Mouse (Mus musculus) testis, adult 2 months (tissue): ENCODE measurements around the gene Cryba2. TPM values are rescaled to one million over a fixed set of nuclear protein-coding genes. Genes with fewer than 3 reads are reported as not detected.

Experiments
- H3K27ac ChIP-seq: fragments of 200-500 bp; 2 replicates; pipeline ENCODE4 v1.5.1; 2012; ENCODE audit warnings: low read depth, low read length; ENCODE audit not compliant: control insufficient read depth, insufficient read depth
- H3K27me3 ChIP-seq: fragments of 200-500 bp; 2 replicates; pipeline ENCODE4 v1.6.1; 2012; ENCODE audit warnings: mild to moderate bottlenecking, low read length, moderate library complexity; ENCODE audit not compliant: control insufficient read depth, insufficient read depth
- H3K36me3 ChIP-seq: fragments of 200-500 bp; 2 replicates; pipeline ENCODE4 v1.6.1; 2012; ENCODE audit warnings: mild to moderate bottlenecking, low read length; ENCODE audit not compliant: control insufficient read depth, insufficient read depth
- H3K4me1 ChIP-seq: fragments of 200-500 bp; 2 replicates; pipeline ENCODE4 v1.6.1; 2012; ENCODE audit warnings: low read length; ENCODE audit not compliant: control insufficient read depth, insufficient read depth
- H3K4me3 ChIP-seq: fragments of 200-500 bp; 2 replicates; pipeline ENCODE4 v1.5.1; 2012; ENCODE audit warnings: low read depth, mild to moderate bottlenecking, low read length, moderate library complexity, mixed read lengths; ENCODE audit not compliant: control insufficient read depth
- CTCF ChIP-seq: fragments of 200-500 bp; IDR thresholded peaks from 2 replicates; pipeline ENCODE4 v1.5.1; 2012; ENCODE audit warnings: low read depth, mild to moderate bottlenecking, inconsistent platforms, low read length, moderate library complexity; ENCODE audit not compliant: control insufficient read depth, insufficient read depth, insufficient replicate concordance
- POLR2A ChIP-seq: fragments of 200-500 bp; IDR thresholded peaks from 2 replicates; pipeline ENCODE4 v1.6.1; 2012; ENCODE audit warnings: low read depth, mild to moderate bottlenecking, inconsistent platforms, low read length, moderate library complexity; ENCODE audit not compliant: control insufficient read depth
- polyA plus RNA-seq: library from polyadenylated mRNA; depleted of rRNA; stranded (reverse); fragments of >200 nt; gene quantifications from 2 replicates; pipeline ENCODE4 v1.2.3, GENCODE M21; 2012; rRNA removed

The Cryba2 gene
- polyA plus RNA-seq, 1 experiment, result 2.0 TPM

- Histone ChIP-seq H3K4me3 (peak overlapping the region; percentile 59), H3K36me3 (no peaks in the 10 kb centered on the region), H3K27ac (no peak overlapping the region), H3K27me3 (peaks cover 10% of the 10 kb centered on the region; the same call in 1 of the 2 replicates), H3K4me1 (peaks cover 30% of the 10 kb centered on the region)
- no peak for TF ChIP-seq CTCF
Measured at GRCm38 (mm10) chr1:74855156-74855555, 37.8 kb downstream of the Cryba2 start.

- H3K36me3 ChIP-seq, result no peaks in the 10 kb centered on the region
- H3K27ac ChIP-seq, result no peak within 1 kb of the TSS
Measured at GRCm38 (mm10) chr1:74854306-74855056, 38.5 kb downstream of the Cryba2 start, which contains the start of gene Cdk5r2. Gene Cdk5r2, plus strand, starts transcription at chr1:74854934.

GRCm38 (mm10) chr1:74851001-74851775 is 41.8 kb downstream of the Cryba2 start:
- H3K27me3 ChIP-seq, result peaks cover 10% of the 10 kb centered on the region; the same call in 1 of the 2 replicates
- H3K27ac ChIP-seq, result no peak overlapping the region

More at GRCm38 (mm10) chr1:74854306-74855056, 38.5 kb downstream of the Cryba2 start, which contains the start of gene Cdk5r2:
- Histone ChIP-seq H3K4me1 (peaks cover 30% of the 10 kb centered on the region), H3K4me3 (peak within 1 kb of the TSS; percentile 59), H3K27me3 (peaks cover 10% of the 10 kb centered on the region; the same call in 1 of the 2 replicates)
- TF ChIP-seq POLR2A, result no peak
- TF ChIP-seq CTCF, result no peak

GRCm38 (mm10) chr1:74850251-74850650 is 42.7 kb downstream of the Cryba2 start:
- Histone ChIP-seq H3K4me3 (no peak overlapping the region), H3K27me3 (peaks cover 3% of the 10 kb centered on the region; the same call in 1 of the 2 replicates), H3K36me3 (no peaks in the 10 kb centered on the region), H3K27ac (no peak overlapping the region), H3K4me1 (peaks cover 10% of the 10 kb centered on the region)
- TF ChIP-seq CTCF, result no peak
- no peak for TF ChIP-seq POLR2A

More at GRCm38 (mm10) chr1:74851001-74851775, 41.8 kb downstream of the Cryba2 start:
- Histone ChIP-seq H3K4me3 (no peak overlapping the region), H3K4me1 (peaks cover 19% of the 10 kb centered on the region), H3K36me3 (no peaks in the 10 kb centered on the region)
- no peak for TF ChIP-seq POLR2A
- TF ChIP-seq CTCF, result no peak

GRCm38 (mm10) chr1:74848946-74849345 is 44.0 kb downstream of the Cryba2 start:
- 0 out of 2 replicates have a peak, but pooled peaks cover 2% of the 10 kb centered on the region for H3K4me1 ChIP-seq
- H3K27me3 ChIP-seq, result no peaks in the 10 kb centered on the region

GRCm38 (mm10) chr1:74846341-74846740 is 46.6 kb downstream of the Cryba2 start:
- Histone ChIP-seq H3K36me3 (no peaks in the 10 kb centered on the region), H3K4me3 (no peak overlapping the region), H3K4me1 (0 out of 2 replicates have a peak, but pooled peaks cover 2% of the 10 kb centered on the region), H3K27ac (no peak overlapping the region), H3K27me3 (no peaks in the 10 kb centered on the region)
- TF ChIP-seq CTCF (no peak), POLR2A (no peak)

More at GRCm38 (mm10) chr1:74848946-74849345, 44.0 kb downstream of the Cryba2 start:
- no peaks in the 10 kb centered on the region for H3K36me3 ChIP-seq
- no peak overlapping the region for H3K27ac ChIP-seq
- TF ChIP-seq POLR2A, result no peak
- TF ChIP-seq CTCF, result no peak
- H3K4me3 ChIP-seq, result no peak overlapping the region

GRCm38 (mm10) chr1:74843090-74843489 is 49.9 kb downstream of the Cryba2 start:
- 0 out of 2 replicates have a peak, but pooled peaks cover 2% of the 10 kb centered on the region for H3K4me1 ChIP-seq
- H3K36me3 ChIP-seq, result no peaks in the 10 kb centered on the region
- no peaks in the 10 kb centered on the region for H3K27me3 ChIP-seq
- no peak overlapping the region for H3K4me3 ChIP-seq
- TF ChIP-seq POLR2A (no peak), CTCF (no peak)
- H3K27ac ChIP-seq, result no peak overlapping the region

Other genes starting within 250 kb of the Cryba2 start
- gene Ttll4, start 231.4 kb downstream of the Cryba2 start, polyA plus RNA-seq, result 67.6 and 77.9 TPM in 2 replicates
- 6.3 and 9.0 TPM in 2 replicates for gene Cyp27a1, start 179.6 kb downstream of the Cryba2 start, polyA plus RNA-seq
- 0.44 and 0.53 TPM in 2 replicates for gene Prkag3, start 143.9 kb downstream of the Cryba2 start, polyA plus RNA-seq
- gene Wnt6, start 121.3 kb downstream of the Cryba2 start, polyA plus RNA-seq, result 11.2 and 13.4 TPM in 2 replicates
- 0.16 and 0.23 TPM in 2 replicates for gene Wnt10a, start 101.6 kb downstream of the Cryba2 start, polyA plus RNA-seq
- 0.06 and 0.07 TPM in 2 replicates for gene Cdk5r2, start 38.2 kb downstream of the Cryba2 start, polyA plus RNA-seq
- gene Fev, start 7.7 kb downstream of the Cryba2 start, polyA plus RNA-seq, result 2.4 and 3.1 TPM in 2 replicates
- 204 and 212 TPM in 2 replicates for gene Cfap65, start 42.5 kb upstream of the Cryba2 start, polyA plus RNA-seq
- 0.43 and 0.94 TPM in 2 replicates for gene Ihh, start 58.5 kb upstream of the Cryba2 start, polyA plus RNA-seq
- 7.7 and 7.9 TPM in 2 replicates for gene Nhej1, start 232.1 kb upstream of the Cryba2 start, polyA plus RNA-seq
- gene Slc23a3, start 240.7 kb upstream of the Cryba2 start, polyA plus RNA-seq, result not detected in 2 replicates
- 43.5 and 44.3 TPM in 2 replicates for gene Cnppd1, start 249.6 kb upstream of the Cryba2 start, polyA plus RNA-seq
- gene Retreg2, start 249.6 kb upstream of the Cryba2 start, polyA plus RNA-seq, result 211 and 215 TPM in 2 replicates